Mouse (Mus musculus) testis, adult 2 months (tissue): ENCODE measurements around the gene 1700017D01Rik.

ENCODE experiments used
- CTCF ChIP-seq: fragments of 200-500 bp; IDR thresholded peaks from 2 replicates; pipeline ENCODE4 v1.5.1; 2012; ENCODE audit warnings: low read depth, mild to moderate bottlenecking, inconsistent platforms, low read length, moderate library complexity; ENCODE audit not compliant: control insufficient read depth, insufficient read depth, insufficient replicate concordance
- POLR2A ChIP-seq: fragments of 200-500 bp; IDR thresholded peaks from 2 replicates; pipeline ENCODE4 v1.6.1; 2012; ENCODE audit warnings: low read depth, mild to moderate bottlenecking, inconsistent platforms, low read length, moderate library complexity; ENCODE audit not compliant: control insufficient read depth

- TF ChIP-seq CTCF (no peak), POLR2A (no peak)
Observed at GRCm38 (mm10) chr19:11049426-11049825, 81.2 kb downstream of the 1700017D01Rik start.
